Mouse (Mus musculus) ES-Bruce4 (cell line): ENCODE measurements around the gene Arid5b.

Source experiments
- EP300 ChIP-seq: IDR thresholded peaks from 2 replicates; pipeline ENCODE4 v1.6.1; 2011; ENCODE audit warnings: low read depth, low read length; ENCODE audit not compliant: insufficient read depth
- POLR2A ChIP-seq: IDR thresholded peaks from one replicate; pipeline ENCODE4 v1.8.1; 2011; ENCODE audit warnings: low read length; ENCODE audit not compliant: insufficient read depth

DNA sequence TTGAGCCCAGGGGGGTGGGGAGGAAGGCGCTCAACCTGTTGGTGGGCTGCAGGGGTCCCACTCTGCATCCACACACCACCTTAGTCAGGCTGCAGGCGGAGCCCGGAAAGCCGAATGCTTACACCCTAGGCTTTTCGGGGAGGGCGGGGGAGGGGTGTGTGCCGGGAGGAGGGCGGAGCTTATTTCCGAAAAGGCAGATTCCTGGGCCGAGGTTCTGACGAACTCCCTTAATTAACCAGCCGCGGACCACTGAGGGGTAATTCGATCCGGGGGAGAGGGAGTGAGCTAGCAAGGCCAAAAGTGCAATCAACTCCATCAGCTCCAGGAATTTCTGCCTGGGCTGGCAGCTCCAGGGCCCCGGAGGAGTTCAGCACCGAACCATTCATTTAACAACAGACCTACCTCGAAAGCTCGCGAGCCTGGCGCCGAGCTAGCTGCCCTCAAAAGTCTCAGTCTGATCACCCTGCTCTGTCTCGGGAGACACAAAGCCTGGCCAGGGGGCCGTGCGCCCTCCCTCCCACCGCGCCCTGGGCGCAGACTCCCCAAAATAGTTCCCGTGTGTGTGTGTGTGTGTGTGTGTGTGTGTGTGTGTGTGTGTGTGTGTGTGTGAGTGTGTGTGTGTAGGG is 2.1 kb downstream of the Arid5b start:
- no peak for TF ChIP-seq POLR2A
- TF ChIP-seq EP300, result 0 out of 2 replicates have a peak, but pooled peaks have one; percentile 48
